Mouse (Mus musculus) G1E (cell line): ENCODE measurements around the gene Plcb2.

Experiments used
- CTCF ChIP-seq: IDR thresholded peaks from 2 replicates; pipeline ENCODE4 v1.5.1; 2012; ENCODE audit warnings: low read depth, low read length, inconsistent platforms, mixed read lengths
- GATA1 ChIP-seq: IDR thresholded peaks from 2 replicates; pipeline ENCODE4 v1.6.1; 2012; ENCODE audit warnings: borderline replicate concordance, low read length, inconsistent platforms, mixed read lengths
- POLR2AphosphoS5 ChIP-seq: IDR thresholded peaks from 2 replicates; pipeline ENCODE4 v1.6.1; 2012; ENCODE audit warnings: low read depth, low read length, inconsistent platforms; ENCODE audit not compliant: insufficient replicate concordance

- TF ChIP-seq CTCF (no peak), POLR2AphosphoS5 (no peak), GATA1 (no peak)
These were observed 25.9 kb upstream of the Plcb2 start for GRCm38 (mm10) chr2:118754143-118754542.
